8 mouse cellular contexts compared by ENCODE assay signal in the genomic region with DNA sequence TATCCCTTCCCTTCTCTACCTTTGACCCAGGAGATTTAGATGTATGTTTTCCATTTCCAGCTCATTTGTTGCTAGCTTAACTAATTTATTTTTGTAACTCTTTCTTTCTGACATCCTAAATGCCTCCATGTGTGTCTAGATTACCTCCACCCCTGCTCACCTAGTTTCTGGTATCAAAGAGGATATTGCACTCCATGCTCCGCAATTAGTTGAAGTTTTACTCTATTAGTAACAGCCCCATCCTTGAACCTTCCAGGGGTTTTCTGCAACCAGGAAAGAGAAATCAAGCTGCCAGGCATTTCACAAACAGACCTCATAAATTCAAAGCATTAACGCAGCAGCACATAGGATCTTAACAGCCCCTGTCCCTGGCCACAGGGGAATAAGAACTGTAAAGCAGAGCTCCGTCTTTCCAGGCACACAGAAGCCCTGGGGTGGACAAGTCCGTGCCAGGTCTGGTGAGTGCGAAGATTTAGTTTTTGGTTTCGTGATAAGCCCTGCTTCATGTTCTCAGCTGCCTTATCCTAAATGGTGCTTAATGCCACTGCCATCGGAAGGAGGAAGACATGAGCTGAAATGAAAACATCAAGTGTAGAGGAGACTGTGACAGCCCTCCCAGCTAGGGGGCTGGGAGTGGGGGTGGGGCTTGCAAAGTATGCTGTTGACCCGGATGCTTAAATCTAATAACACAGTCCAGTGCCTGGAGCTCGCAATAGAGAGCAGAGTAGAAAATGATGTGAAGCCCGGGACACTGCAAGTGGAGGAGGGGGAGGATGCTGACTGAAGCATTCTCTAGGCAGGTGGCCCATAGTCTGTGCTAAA.
DNase-seq lines count a peak whose midpoint lies in the region; ATAC-seq lines count a peak whose summit lies in the region.

No protein-coding gene starts in this region.

- DNase-seq in Muller cell, postnatal 12 days (ENCODE audit: inconsistent ontology term): peak; percentile 12
- DNase-seq in adrenal gland, postnatal 10 days: peak; percentile 44
- DNase-seq in heart, postnatal 4 days: peak; percentile 14
- peak; percentile 32 for DNase-seq in yolk sac, embryonic 10.5 days (ENCODE audit: low spot score)
- no peak for DNase-seq in left cerebral cortex, adult 18-20 months (ENCODE audit: low spot score in 2 of 2)
- no peak for DNase-seq in frontal cortex, postnatal 25 days (ENCODE audit: low spot score in 2 of 2)
- DNase-seq in cerebellum, adult 8-10 months: no peak

- peak; percentile 69 for ATAC-seq in limb, embryonic 13.5 days (ENCODE audit: low FRiP score, low read depth)

- no peaks in the 10 kb centered on the region for H3K36me3 ChIP-seq in limb, embryonic 13.5 days

- peak overlapping the region; percentile 46 for H3K9ac ChIP-seq in limb, embryonic 13.5 days

- H3K9me3 ChIP-seq in limb, embryonic 13.5 days: no peaks in the 10 kb centered on the region

- H3K27me3 ChIP-seq in limb, embryonic 13.5 days: no peaks in the 10 kb centered on the region

- H3K27ac ChIP-seq in limb, embryonic 13.5 days: no peak overlapping the region

- peak overlapping the region; percentile 27 for H3K4me3 ChIP-seq in limb, embryonic 13.5 days

- 4% methylated on average over 10 of the region's 10 CpGs for WGBS in limb, embryonic 13.5 days

- H3K4me2 ChIP-seq in limb, embryonic 13.5 days (replicated peaks): peak overlapping the region; percentile 57

- H3K4me1 ChIP-seq in limb, embryonic 13.5 days: peaks cover 23% of the 10 kb centered on the region

Comparison
In these comparisons a context has a peak if more than half of its experiments do, and no peak if none do; other contexts are left out.
1. DNase-seq: peak in Muller cell, postnatal 12 days (single experiment), adrenal gland, postnatal 10 days (single experiment), heart, postnatal 4 days (single experiment) and yolk sac, embryonic 10.5 days (single experiment); none in left cerebral cortex, adult 18-20 months (0 of 2), frontal cortex, postnatal 25 days (0 of 2) and cerebellum, adult 8-10 months (single experiment).